Mouse (Mus musculus) cortical plate, adult 2 months (tissue): ENCODE measurements at regions not wholly inside any gene's neighbourhood (a gene's known extent, or its start where the extent isn't known, plus 50 kb on each side); places are given as distances from the start of the nearest gene placed in this dataset.

Experiments used
- H3K27ac ChIP-seq: fragments of 200-500 bp; 2 replicates; pipeline ENCODE4 v1.5.1; 2012; ENCODE audit warnings: low read length, control low read depth, inconsistent platforms; ENCODE audit not compliant: insufficient read depth
- H3K4me1 ChIP-seq: fragments of 200-500 bp; 2 replicates; pipeline ENCODE4 v1.6.1; 2011; ENCODE audit warnings: low read length; ENCODE audit not compliant: control insufficient read depth, insufficient read depth
- H3K4me3 ChIP-seq: fragments of 200-500 bp; 2 replicates; pipeline ENCODE4 v1.5.1; 2011; ENCODE audit warnings: mild to moderate bottlenecking, low read length, control low read depth; ENCODE audit not compliant: insufficient read depth
- CTCF ChIP-seq: fragments of 200-500 bp; IDR thresholded peaks from 2 replicates; pipeline ENCODE4 v1.5.1; 2011; ENCODE audit warnings: mild to moderate bottlenecking, control low read depth, low read length; ENCODE audit not compliant: insufficient read depth; ENCODE audit errors: extremely low read depth
- POLR2A ChIP-seq: fragments of 200-500 bp; IDR thresholded peaks from 2 replicates; pipeline ENCODE4 v1.6.1; 2011; ENCODE audit warnings: mild to moderate bottlenecking, low read length, control low read depth; ENCODE audit not compliant: insufficient read depth; ENCODE audit errors: extremely low read depth

DNA sequence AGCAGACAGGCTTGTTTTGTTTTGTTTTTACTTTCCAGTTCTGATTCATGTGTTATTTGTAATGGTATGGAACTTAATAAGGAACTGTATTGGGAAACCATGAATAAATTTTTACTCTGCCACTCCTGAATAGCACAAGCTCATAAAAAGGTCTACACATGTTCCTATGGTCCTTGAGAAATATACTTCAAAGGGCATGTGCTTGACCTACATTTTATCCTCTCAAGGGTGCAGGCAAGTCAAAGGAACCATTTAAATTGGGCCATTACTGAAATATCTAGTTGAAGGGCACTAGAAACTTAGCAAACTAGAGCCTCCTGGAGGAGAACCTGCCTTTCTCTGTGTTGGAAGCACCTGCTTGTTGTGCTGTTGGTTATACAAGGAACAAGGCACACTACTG, 393.8 kb upstream of the Sphkap start:
- Histone ChIP-seq H3K27ac (no peak overlapping the region), H3K4me1 (no peaks in the 10 kb centered on the region), H3K4me3 (no peak overlapping the region)
- no peak for TF ChIP-seq POLR2A
- TF ChIP-seq CTCF = no peak

DNA sequence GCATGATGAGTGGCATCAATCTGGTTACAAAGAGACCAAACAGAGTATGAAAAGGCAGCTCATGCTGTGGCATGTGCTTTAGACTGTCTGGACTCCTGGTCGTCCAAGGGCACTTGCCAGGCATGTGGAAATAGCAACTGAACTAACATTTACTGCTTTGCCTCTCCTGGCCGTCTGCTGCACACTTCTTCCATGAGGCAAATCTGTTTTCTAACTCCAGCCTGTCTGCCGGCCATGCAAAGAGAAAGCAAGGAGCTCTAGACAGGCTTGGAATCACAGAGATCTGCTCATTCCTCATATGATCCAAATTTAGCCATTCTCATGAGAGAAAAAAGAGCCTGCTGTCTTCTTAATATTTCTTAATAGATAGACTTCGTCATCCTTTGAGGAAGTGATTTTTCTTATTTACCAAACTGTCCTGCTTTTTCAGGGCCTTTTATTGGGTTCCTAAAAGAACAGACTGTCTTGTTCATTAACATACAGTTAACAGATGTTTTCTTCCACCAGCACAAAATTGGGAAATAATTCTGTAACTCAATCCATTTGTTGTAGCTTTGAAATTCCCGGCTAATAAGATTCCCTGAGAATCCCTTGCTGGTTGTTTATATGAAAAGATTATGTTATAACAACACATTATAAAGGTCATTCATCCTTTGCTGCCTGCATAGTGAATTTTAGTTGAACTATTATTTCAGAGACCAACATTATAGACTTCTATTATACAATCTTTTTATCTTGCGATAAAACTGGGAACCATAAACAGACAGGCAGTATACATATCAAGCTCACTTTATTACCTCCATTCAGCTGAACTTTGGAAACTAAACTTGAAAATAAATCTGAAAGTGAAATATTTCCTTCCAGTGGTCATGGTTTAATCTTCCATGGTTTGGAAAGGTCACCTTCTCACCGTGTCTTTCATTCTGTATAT, 389.2 kb upstream of the Sphkap start:
- H3K4me1 ChIP-seq = no peaks in the 10 kb centered on the region
- H3K27ac ChIP-seq = no peak overlapping the region
- TF ChIP-seq POLR2A (no peak), CTCF (no peak)
- H3K4me3 ChIP-seq = no peak overlapping the region

DNA sequence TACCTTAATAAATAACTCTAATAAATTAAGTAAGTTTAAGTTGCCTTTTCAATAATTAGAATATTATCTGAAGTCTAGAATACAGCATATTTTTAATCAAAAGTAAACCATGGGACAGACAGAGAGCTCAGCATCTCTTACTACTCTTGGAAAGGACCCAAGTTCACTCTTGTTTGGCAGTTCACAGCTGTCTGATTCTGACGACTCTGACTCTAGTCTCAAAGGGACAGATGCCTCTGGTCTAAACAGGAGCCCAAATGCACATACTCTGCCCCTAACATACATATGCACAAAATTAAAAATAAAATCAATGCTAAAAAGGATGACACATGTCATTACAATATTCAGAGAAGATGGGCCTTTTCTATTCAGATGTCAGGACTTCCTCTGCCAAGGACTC, 369.2 kb upstream of the Sphkap start:
- Histone ChIP-seq H3K27ac (no peak overlapping the region), H3K4me1 (no peaks in the 10 kb centered on the region), H3K4me3 (no peak overlapping the region)
- no peak for TF ChIP-seq POLR2A
- TF ChIP-seq CTCF = no peak

- H3K27ac ChIP-seq = no peak overlapping the region
- H3K4me1 ChIP-seq = no peaks in the 10 kb centered on the region
- no peak for TF ChIP-seq POLR2A
- H3K4me3 ChIP-seq = no peak overlapping the region
Measured at GRCm38 (mm10) chr1:83771160-83771559, 363.2 kb upstream of the Sphkap start.

GRCm38 (mm10) chr1:83761499-83761898, 353.5 kb upstream of the Sphkap start:
- no peak overlapping the region for H3K4me3 ChIP-seq
- no peaks in the 10 kb centered on the region for H3K4me1 ChIP-seq
- H3K27ac ChIP-seq = no peak overlapping the region
- TF ChIP-seq CTCF (no peak), POLR2A (no peak)

DNA sequence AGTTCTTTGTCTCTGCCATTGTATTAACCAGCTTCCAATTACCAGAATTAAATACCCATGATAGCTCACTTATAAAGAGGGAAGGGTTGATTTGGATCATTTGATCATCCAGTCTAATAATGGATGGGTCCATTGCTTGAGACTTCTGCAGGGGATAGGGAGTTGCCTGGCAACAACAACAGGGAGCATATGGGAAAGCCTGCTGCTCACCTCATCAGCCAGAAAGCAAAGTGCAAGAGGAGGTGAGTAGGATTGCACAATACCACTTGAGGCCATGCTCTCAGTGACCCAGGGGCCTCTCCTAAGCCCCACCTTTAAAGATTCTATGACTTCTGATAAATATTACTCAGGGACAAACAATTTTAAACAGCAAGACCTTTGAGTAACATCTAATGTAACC, 348.9 kb upstream of the Sphkap start:
- no peaks in the 10 kb centered on the region for H3K4me1 ChIP-seq
- no peak overlapping the region for H3K4me3 ChIP-seq
- H3K27ac ChIP-seq = no peak overlapping the region
- TF ChIP-seq CTCF (no peak), POLR2A (no peak)

GRCm38 (mm10) chr1:83755336-83755735, 347.3 kb upstream of the Sphkap start:
- H3K4me1 ChIP-seq = no peaks in the 10 kb centered on the region
- H3K4me3 ChIP-seq = no peak overlapping the region
- no peak for TF ChIP-seq POLR2A
- no peak for TF ChIP-seq CTCF
- H3K27ac ChIP-seq = no peak overlapping the region

DNA sequence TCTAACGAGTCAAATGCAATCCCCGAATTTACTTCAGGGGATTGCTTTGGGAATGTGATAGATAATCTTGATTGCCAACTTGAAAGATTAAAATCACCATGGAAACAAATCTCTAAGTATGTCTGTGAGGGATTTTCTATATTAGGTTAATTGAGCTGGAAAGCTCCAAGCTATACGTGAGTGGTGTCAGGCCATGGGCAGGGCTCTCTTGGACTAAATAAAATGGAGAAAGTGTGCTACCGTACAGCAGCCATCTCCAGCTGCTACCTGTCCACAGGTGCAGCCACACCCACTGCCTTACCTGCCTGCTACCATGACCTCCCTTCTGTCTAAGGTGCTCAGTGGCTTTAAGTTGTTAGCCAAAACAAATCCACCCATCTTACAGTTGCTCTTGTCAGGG, 345.0 kb upstream of the Sphkap start:
- Histone ChIP-seq H3K27ac (no peak overlapping the region), H3K4me3 (no peak overlapping the region), H3K4me1 (no peaks in the 10 kb centered on the region)
- TF ChIP-seq CTCF (no peak), POLR2A (no peak)

GRCm38 (mm10) chr1:83748974-83749373, 341.0 kb upstream of the Sphkap start:
- H3K4me1 ChIP-seq = no peaks in the 10 kb centered on the region
- no peak overlapping the region for H3K4me3 ChIP-seq
- TF ChIP-seq CTCF (no peak), POLR2A (no peak)
- H3K27ac ChIP-seq = no peak overlapping the region

GRCm38 (mm10) chr1:83748061-83748460, 340.1 kb upstream of the Sphkap start:
- Histone ChIP-seq H3K4me3 (no peak overlapping the region), H3K4me1 (no peaks in the 10 kb centered on the region), H3K27ac (no peak overlapping the region)
- TF ChIP-seq CTCF (no peak), POLR2A (no peak)

- TF ChIP-seq POLR2A (no peak), CTCF (no peak)
- Histone ChIP-seq H3K4me3 (no peak overlapping the region), H3K4me1 (no peaks in the 10 kb centered on the region), H3K27ac (no peak overlapping the region)
Measured at GRCm38 (mm10) chr1:83747412-83747811, 339.4 kb upstream of the Sphkap start.
